Mouse (Mus musculus) cerebellum, postnatal 25 days (tissue): ENCODE data around the gene Nat8.
"Not testable (repeated sequence)": the region's sequence is repeated elsewhere in the genome, so short reads cannot be mapped to it uniquely, and the experiment has no call there.

Experiments
- DNase-seq, 2 experiments: peaks; one replicate each; pipeline ENCODE4 v3.0.0; 2021; ENCODE audit warnings: mixed read lengths in 2 of 2

The Nat8 gene

DNA sequence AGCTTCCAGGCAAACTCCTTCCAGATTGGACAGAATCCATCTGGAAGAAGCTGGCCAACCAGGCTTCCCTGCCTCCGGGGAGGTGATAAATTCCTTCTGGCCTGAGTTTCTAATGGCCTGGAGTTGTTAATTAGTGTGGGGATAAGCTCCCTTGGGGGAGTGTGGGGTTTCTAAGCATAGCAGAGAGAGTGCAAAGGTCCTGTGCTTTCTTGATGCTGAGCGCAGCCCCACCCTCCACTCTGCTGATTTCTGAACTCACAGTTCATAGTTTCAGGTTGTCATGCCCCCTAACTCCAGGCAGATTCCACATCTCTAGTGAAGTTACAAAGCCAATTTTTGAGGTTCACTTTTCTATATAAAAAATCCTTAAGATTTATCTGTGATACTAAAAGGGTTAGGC, 3.2 kb upstream of the Nat8 start:
- DNase-seq: not testable (repeated sequence)

DNA sequence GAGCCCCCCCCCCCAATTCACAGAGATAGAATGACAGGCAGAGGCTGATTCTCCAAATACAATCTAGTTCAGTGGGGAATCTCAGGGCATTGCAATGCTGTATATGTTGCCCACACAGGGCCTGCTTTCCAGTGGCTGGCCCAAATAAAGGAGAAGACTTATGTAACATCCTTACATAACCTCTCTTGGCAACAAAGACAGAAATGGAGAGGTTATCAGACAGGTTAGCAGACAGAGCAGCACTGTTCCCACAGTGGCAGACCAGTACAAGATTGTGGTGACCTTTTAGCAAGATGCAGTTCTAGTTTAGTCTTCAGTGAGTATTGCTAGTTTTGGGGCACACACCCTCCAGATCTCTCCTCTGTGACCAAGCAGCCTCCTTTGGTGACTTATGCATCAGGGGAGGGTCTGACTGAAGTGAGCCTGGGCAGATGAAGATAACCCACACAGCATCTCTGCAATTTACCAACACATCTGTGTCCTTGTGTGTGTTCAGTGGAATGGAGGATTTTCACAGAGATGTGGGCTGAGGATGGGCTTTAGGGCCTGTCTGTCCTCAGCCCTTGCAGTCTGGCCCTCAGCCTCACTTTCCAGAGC, 2.7 kb upstream of the Nat8 start:
- DNase-seq: peak in 1 of 2 experiments; percentile 35

DNA sequence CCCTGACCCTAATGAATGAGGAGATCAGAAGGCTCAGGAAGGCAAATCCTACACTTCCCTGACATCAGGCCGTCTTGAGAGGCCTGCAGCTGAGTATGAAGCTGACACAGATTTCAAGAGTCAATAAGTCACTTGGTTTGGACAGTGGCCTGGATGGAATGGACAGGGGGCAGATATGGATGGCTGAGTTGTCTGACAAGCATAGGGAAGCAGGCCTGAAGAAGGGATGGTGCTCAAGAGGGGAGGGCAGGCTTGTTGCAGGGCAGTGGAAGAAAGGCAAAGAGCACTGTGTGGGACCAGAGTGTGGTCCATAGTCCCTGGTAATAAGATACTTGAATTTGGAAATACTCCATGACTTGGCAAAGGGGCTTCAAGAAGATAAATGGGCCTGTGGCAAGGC, 2.4 kb downstream of the Nat8 start:
- no peak for DNase-seq

DNA sequence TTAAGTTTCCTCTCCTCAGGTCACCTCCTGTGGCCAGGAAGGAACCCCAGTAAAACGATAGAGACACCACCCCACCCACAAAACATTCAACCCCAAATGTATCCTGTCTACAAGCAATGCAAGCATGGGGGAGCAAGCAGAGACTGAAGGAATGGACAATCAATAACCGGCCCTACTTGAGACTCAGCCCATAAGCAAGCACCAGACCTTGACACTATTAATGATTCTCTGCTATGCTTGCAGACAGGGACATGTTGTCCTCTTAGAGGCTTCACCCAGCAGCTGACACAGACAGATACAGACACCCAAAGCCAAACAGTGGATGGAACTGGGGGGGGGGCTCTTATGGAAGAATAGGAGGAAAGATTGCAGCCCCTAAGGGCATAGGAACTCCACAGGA, 6.0 kb downstream of the Nat8 start:
- DNase-seq: no peak

DNA sequence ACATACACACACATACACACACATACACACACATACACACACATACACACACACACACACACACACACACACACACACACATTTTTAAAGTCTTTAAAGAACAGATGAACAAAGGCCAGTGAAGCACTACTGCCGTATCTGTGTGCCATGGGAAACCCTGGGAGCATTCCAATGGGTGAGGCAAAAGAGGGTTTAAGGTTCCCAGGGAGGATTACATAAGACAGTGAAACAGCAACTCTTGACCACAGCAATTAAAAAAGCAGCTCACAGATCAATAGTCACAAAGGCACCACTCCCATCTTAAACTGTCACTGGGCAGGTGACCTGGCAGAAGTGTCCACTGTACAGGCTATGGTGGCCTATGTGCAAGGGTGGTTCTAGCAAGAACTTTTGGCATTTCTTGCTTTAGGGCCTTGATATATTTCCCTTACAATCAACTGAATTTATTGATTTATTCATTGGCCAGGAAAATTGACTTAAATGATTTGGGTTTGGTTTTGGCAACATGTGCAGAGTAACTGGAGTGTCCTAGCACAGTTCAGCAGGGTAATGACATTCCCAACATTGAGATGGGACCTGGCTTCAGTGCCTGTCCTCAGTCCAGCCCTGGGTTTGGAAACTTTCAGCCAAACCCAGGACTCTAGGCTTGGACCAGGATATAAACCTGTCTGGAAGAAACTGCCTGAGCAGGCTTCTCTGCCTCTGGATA, 8.3 kb downstream of the Nat8 start:
- DNase-seq: no peak

DNA sequence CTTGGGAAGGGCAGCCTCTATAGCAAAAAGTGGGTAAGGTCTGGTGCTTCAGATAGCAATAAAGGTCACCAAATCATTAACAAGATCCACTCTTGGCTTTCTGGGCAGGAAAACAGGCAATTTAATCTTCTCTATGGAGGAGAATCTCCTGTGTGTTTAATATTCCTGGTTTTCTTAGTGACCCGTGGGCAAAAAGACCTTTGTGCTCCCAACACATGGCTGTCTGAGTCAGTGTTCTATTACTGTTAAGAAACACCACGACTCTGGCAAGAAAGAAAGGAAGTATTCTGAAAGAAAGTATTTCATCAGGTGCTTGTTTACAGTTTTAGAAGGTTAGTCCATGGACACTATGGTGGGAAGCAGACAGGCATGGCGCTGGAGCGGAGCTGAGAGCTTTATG, 9.6 kb downstream of the Nat8 start:
- DNase-seq: no peak

DNA sequence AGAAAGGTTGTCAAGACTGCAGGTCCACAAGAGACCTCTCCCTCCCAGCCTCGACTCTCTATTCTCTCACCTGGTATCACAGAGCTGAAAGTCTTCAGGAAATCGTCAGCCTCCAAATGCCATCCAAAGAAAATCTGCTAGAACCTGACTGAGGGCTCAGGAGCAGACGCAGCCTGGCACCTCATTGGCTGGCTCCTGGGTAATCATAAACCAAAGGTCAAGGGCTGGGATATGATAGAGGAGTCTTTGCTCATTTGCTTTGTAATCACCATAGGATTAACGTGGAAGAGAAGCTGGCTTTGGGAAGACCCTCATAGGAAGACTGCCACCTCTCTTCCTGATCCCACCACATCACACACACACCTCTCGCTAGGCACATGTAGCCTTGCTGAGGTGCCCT, 11.0 kb downstream of the Nat8 start, which contains the start of the genes Nat8f6 and Nat8f5:
TSS of gene Nat8f6 (minus strand) at position 118 of the 400 bp plus-strand sequence.
TSS of gene Nat8f5 (minus strand) at position 136 of the 400 bp plus-strand sequence.
- no peak for DNase-seq

DNA sequence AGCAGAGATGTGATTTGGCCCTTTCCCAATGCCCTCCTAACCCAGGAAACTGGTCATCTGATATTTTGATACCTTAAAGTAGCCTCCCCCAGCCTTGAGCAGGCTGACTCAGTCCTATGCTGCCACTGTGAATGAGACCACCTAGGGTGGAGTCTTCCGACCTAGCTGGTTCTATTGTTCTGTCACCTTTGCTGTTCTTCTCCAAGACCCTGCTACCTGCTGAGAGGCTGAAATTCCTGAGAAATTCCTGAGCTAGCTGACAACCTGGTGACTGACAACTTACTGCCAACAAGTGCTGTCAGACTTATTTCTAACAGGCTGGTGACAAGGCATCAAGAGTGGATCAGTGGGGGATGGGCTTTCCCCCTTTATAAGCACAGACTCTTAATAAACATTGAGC, 13.5 kb downstream of the Nat8 start:
- DNase-seq: no peak

DNA sequence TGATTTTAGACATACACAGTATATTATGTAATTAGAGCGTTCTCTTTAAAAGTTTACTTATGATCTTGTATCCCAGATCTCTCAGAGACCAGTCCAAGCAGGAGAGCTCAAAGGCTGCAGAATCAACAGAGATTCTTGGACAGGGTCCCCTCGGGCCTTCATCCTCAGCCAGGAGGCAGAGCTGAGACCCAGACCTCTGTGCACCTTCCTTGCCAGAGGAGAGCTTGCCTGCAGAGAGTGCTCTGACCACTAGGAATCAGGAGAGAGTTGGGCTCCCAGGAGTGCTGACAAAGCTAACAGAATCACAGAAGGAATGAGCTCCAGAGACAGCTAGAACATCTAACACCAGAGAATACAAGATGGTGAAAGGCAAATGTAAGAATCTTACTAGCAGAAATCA, 18.5 kb downstream of the Nat8 start:
- DNase-seq: no peak

DNA sequence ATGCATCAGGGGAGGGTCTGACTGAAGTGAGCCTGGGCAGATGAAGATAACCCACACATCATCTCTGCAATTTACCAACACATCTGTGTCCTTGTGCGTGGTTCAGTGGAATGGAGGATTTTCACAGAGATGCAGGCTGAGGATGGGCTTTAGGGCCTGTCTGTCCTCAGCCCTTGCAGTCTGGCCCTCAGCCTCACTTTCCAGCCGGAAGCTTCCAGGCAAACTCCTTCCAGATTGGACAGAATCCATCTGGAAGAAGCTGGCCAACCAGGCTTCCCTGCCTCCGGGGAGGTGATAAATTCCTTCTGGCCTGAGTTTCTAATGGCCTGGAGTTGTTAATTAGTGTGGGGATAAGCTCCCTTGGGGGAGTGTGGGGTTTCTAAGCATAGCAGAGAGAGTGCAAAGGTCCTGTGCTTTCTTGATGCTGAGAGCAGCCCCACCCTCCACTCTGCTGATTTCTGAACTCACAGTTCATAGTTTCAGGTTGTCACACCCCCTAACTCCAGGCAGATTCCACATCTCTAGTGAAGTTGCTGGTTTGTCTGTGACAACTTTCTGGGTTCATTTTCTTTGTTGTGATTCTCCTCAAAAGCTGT, 20.8 kb downstream of the Nat8 start:
- not testable (repeated sequence) for DNase-seq

DNA sequence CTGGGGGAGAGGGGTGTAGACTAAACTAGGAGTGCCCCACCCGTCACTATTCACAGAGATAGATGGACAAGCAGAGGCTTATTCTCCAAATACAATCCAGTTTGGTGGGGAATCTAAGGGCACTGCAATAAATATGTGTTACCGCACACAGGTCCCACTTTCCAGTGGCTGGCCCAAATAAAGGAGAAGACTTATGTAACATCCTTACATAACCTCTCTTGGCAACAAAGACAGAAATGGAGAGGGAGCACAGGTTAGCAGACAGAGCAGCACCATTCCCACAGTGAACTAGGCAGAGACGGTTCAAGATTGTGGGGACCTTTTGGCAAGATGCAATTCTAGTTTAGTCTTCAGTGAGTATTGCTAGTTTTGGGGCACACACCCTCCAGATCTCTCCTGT, 21.4 kb downstream of the Nat8 start:
- not testable (repeated sequence) for DNase-seq

DNA sequence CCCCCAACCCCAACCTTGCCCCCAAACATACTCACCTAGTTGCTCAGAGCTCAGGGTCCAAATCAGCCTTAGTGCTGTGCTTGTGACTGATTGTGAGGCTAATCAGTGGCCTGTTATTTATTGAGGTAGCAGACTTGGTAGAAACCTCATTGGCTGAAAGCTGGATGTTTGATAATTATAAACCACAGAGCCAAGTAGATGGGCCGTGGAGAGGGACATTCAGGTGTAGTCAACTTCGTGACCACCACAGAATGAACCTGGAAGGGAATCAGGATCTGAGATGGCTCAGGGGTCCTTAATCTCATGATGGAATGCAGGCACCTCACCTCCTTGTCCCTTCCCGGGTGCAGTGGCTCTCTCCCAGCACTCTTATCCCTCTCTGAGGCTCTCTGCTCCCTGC, 22.1 kb downstream of the Nat8 start:
- DNase-seq: not testable (repeated sequence)

DNA sequence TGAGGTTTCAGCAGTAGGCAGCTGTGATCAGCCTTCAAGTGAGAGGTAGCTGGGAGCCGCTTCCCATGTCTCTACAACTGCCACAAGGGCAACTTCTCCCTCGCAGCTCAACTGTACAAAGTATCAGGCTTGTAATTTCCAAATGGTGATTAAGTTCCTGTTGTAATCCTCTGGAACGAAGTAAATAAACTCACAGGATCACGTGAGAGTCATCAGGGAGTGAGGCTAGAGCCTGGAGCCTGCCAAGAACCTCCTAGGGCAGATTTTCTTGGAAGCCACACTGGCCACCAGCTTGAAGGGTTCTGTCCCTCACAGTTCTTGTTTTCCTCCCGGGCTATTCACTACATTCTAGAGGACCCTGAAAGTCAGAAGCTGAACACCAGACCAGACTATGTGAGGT, 28.7 kb downstream of the Nat8 start:
- not testable (repeated sequence) for DNase-seq
